Mouse (Mus musculus) MEL (cell line): Measurements from ENCODE around the gene Dytn.

Source experiments
- BHLHE40 ChIP-seq: IDR thresholded peaks from 2 replicates; pipeline ENCODE4 v1.6.1; 2012; ENCODE audit warnings: low read depth, mild to moderate bottlenecking, inconsistent platforms, low read length, improper control_type of control experiment, borderline replicate concordance
- CTCF ChIP-seq, 3 experiments: IDR thresholded peaks in 2 of 3; conservative IDR thresholded peaks in 1 of 3; 2 replicates each; pipeline ENCODE4 v1.5.1; 2011 to 2012; ENCODE audit warnings: low read length in 3 of 3, low read depth in 2 of 3, mild to moderate bottlenecking in 2 of 3, improper control_type of control experiment in 1 of 3, inconsistent platforms in 1 of 3, mixed read lengths in 1 of 3, moderate library complexity in 1 of 3; ENCODE audit not compliant: control insufficient read depth in 1 of 3, insufficient read depth in 1 of 3, poor library complexity in 1 of 3, severe bottlenecking in 1 of 3
- ELF1 ChIP-seq: IDR thresholded peaks from 2 replicates; pipeline ENCODE4 v1.6.1; 2014; ENCODE audit warnings: low read depth, mild to moderate bottlenecking, inconsistent platforms, low read length, improper control_type of control experiment, moderate library complexity
- ETS1 ChIP-seq: IDR thresholded peaks from 2 replicates; pipeline ENCODE4 v1.6.1; 2012; ENCODE audit warnings: low read depth, mild to moderate bottlenecking, inconsistent platforms, low read length, improper control_type of control experiment, moderate library complexity
- GABPA ChIP-seq: IDR thresholded peaks from 2 replicates; pipeline ENCODE4 v1.6.1; 2012; ENCODE audit warnings: low read depth, mild to moderate bottlenecking, inconsistent platforms, low read length, improper control_type of control experiment, moderate library complexity
- JUND ChIP-seq: IDR thresholded peaks from 2 replicates; pipeline ENCODE4 v1.6.1; 2011; ENCODE audit warnings: low read depth, mild to moderate bottlenecking, improper control_type of control experiment, low read length
- MAFK ChIP-seq: IDR thresholded peaks from 2 replicates; pipeline ENCODE4 v1.6.1; 2011; ENCODE audit warnings: low read depth, mild to moderate bottlenecking, low read length, improper control_type of control experiment, borderline replicate concordance
- POLR2A ChIP-seq, 2 experiments: IDR thresholded peaks; 2 replicates each; pipeline ENCODE4 v1.6.1; 2011 to 2012; ENCODE audit warnings: low read length in 2 of 2, mild to moderate bottlenecking in 2 of 2, control low read depth in 1 of 2, improper control_type of control experiment in 1 of 2, low read depth in 1 of 2, moderate library complexity in 1 of 2; ENCODE audit not compliant: control insufficient read depth in 1 of 2, insufficient read depth in 1 of 2, poor library complexity in 1 of 2
- POLR2AphosphoS2 ChIP-seq: IDR thresholded peaks from 2 replicates; pipeline ENCODE4 v1.6.1; 2011; ENCODE audit warnings: low read length, improper control_type of control experiment
- RAD21 ChIP-seq: IDR thresholded peaks from 2 replicates; pipeline ENCODE4 v1.6.1; 2011; ENCODE audit warnings: mild to moderate bottlenecking, low read depth, low read length, improper control_type of control experiment
- SIN3A ChIP-seq: IDR thresholded peaks from 2 replicates; pipeline ENCODE4 v1.6.1; 2012; ENCODE audit warnings: low read length, improper control_type of control experiment, inconsistent platforms
- SMC3 ChIP-seq: IDR thresholded peaks from 2 replicates; pipeline ENCODE4 v1.6.1; 2011; ENCODE audit warnings: low read depth, low read length, improper control_type of control experiment
- USF2 ChIP-seq, 2 experiments: IDR thresholded peaks; 2 replicates each; pipeline ENCODE4 v1.6.1; 2011 to 2012; ENCODE audit warnings: improper control_type of control experiment in 2 of 2, low read length in 2 of 2, borderline replicate concordance in 1 of 2, inconsistent platforms in 1 of 2, low read depth in 1 of 2, mild to moderate bottlenecking in 1 of 2; ENCODE audit not compliant: insufficient read depth in 1 of 2
- ZC3H11A ChIP-seq: IDR thresholded peaks from 2 replicates; pipeline ENCODE4 v1.6.1; 2012; ENCODE audit warnings: low read depth, mild to moderate bottlenecking, inconsistent platforms, low read length, improper control_type of control experiment

DNA sequence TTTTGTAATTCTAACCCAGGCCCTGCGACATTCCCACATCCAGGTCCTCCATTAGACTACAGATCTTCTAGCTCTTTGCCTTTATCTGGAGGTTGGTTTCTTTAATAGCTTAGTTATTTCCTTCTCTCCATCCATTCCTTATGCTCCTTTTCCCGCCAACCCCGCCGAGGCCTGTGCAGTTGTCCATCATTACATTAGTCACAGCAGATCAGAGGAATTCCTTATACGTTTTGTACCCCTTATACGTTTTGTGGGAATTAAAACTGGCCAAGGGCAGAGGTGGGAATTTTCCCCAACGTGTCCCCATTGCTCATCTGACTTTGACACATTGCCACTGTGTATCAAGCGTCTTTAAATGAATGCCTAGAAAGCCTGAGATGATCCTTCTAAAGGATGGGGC is 43.1 kb upstream of the Dytn start:
- TF ChIP-seq POLR2A (IDR thresholded peaks at IDR 0.05; ENCODE audit: control insufficient read depth in 1 of 2, insufficient read depth in 1 of 2, low read depth in 1 of 2, low read length in 2 of 2, poor library complexity in 1 of 2) (no peak), ZC3H11A (no peak), JUND (no peak), CTCF (IDR thresholded peaks at IDR 0.05 in 2 of 3, conservative IDR thresholded peaks at IDR 0.05 in 1 of 3; ENCODE audit: control insufficient read depth in 1 of 3, insufficient read depth in 1 of 3, low read depth in 2 of 3, low read length in 3 of 3, poor library complexity in 1 of 3, severe bottlenecking in 1 of 3) (no peak), MAFK (no peak), BHLHE40 (no peak), GABPA (no peak), ETS1 (no peak), SIN3A (no peak), ELF1 (no peak), RAD21 (no peak), SMC3 (no peak), POLR2AphosphoS2 (no peak), USF2 (IDR thresholded peaks at IDR 0.05; ENCODE audit: borderline replicate concordance in 1 of 2, insufficient read depth in 1 of 2, low read depth in 1 of 2, low read length in 2 of 2) (no peak)
